Mouse (Mus musculus): ENCODE measurements around the gene Mcoln2.

Mcoln2 gene

GRCm38 (mm10) chr3:146225061-146225761 lies 75.6 kb downstream of the Mcoln2 start:
- no peak for DNase-seq (ENCODE audit: low spot score in 2 of 2)

DNA sequence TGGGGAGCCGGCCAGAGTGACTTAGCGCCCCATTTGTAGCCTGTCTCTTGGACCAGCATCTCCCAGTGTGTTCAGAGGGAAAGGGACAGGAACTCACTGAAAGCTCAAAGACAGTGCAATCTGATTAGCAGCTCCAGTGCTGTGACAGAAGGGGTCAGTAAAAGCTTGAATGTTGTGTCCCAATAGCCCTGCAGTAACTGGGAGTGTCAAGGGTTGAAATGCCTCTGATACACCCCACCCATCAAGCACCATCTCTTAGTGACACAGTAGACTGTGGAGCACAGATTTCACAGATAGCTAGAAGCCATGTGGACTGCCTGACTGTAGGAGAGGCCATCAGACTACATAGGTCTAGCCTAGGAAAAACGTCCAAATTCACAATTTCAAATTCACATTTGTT lies 77.8 kb downstream of the Mcoln2 start:
- no peak for DNase-seq (ENCODE audit: low spot score in 2 of 2)

- no peak for DNase-seq (ENCODE audit: low spot score in 2 of 2)
Measured at GRCm38 (mm10) chr3:146228559-146229310, 79.1 kb downstream of the Mcoln2 start.

- DNase-seq (ENCODE audit: low spot score in 2 of 2): no peak
Measured at GRCm38 (mm10) chr3:146232708-146233107, 83.1 kb downstream of the Mcoln2 start.

DNA sequence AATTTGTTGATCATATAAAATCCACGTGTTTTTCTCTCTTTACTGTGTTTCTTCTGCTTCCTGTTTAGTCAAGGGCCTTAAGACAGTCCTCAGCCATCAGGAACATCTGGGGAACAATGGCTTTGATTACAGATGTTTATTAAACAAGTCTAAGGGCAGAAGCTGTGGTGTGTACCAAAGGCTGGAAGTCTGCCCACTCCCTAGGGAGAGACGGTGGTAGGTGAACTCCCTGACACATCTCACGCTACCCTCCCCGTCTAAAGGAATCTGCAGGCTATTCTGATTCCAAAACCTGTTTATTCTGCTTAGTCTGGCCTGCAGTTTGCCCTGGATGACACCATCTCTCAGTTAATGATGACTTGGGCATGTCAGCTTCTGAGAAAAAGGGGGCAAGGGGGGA lies 84.1 kb downstream of the Mcoln2 start:
- DNase-seq (ENCODE audit: low spot score in 2 of 2): no peak

DNA sequence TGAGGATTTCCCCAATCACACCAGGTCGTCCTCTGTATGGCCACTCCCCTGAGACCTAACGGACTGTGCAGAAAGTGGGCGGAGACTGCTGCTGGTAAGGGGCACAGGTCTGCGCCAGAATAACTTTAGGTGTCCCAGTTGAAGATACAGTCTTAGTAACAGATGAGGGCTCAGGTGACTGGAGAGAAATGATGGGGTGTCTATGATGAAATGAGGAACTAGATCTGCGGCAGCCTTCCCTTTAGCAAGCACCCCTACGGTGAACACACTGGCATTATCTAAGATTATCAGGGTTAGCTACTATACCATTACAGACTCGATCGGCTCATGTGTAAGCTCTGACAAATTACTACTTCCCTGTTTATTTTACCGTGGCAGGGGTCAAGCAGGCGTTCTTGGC lies 84.9 kb downstream of the Mcoln2 start:
- DNase-seq (ENCODE audit: low spot score in 2 of 2): no peak

DNA sequence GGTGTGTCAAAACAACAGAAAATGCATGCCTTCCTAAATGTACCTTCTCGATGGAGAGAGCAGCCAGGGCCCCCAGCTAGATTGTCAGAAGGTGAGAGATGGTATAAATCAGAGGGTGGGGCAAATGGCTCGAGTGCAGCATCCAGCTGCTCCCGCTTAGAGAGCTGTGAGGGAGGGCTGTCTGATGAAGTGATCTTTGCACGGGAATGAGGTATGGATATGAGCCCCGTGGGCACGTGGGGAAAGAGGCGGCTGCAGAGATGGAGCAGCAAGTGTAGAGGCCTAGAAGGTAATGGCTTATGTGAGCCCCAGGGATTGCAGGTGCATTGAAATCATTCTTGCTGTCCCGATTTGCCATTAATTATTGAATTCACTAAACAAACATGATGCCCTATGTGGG lies 86.6 kb downstream of the Mcoln2 start:
- DNase-seq (ENCODE audit: low spot score in 2 of 2): no peak

DNA sequence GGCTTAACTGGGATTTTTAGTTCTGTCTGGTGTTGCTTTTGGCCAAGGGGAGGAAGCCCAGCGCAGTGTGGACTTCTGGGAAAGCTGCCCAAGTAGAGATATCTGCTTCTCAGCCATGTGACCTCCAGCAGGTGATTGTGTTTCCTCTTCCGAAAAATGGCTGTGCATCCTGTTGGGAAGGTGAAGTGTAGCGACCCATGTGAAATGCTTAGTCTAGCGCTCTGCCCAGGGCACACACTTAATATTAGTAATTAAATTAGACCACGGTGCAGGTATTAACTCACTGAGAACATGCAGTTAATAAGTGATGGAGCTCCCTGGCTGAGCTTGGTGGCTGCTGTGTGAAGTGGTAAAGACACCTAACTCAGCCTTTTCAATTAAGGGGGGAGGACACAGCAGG lies 88.0 kb downstream of the Mcoln2 start:
- no peak for DNase-seq (ENCODE audit: low spot score in 2 of 2)

DNA sequence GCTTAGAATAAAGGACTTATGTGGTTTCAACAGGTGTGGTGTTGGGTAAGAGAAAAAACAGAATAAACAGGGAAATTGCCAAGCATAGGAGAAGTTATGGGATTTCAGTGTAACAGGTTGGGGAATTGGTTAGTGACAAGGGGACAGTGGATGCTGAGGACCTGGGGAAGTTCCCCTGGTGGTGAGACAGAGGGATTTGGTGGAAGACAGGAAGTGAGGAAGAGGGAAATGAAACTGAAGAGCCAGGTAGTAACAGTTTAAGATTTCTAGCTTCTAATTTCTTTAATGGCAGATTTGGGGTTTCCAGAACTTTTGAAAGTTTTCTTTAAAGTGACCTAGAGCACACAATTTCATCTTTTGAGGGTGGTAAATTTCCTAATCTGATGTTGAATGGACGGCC lies 95.0 kb downstream of the Mcoln2 start:
- no peak for DNase-seq (ENCODE audit: low spot score in 2 of 2)

All from spleen, postnatal 36 days (tissue).